Mouse (Mus musculus) thymus, adult 2 months (tissue): ENCODE data around the gene Sgsh. TPM values are rescaled to one million over a fixed set of nuclear protein-coding genes. Genes with fewer than 3 reads are reported as not detected.

Experiments
- DNase-seq: peaks from one replicate; pipeline ENCODE4 v3.0.0; 2021
- H3K27ac ChIP-seq: fragments of 200-500 bp; 2 replicates; pipeline ENCODE4 v1.5.1; 2012; ENCODE audit warnings: low read length, control low read depth; ENCODE audit not compliant: control insufficient read depth, insufficient read depth
- H3K27me3 ChIP-seq: fragments of 200-500 bp; 2 replicates; pipeline ENCODE4 v1.6.1; 2012; ENCODE audit warnings: mild to moderate bottlenecking, low read length, moderate library complexity, mixed read lengths; ENCODE audit not compliant: control insufficient read depth, insufficient read depth
- H3K36me3 ChIP-seq: fragments of 200-500 bp; 2 replicates; pipeline ENCODE4 v1.6.1; 2012; ENCODE audit warnings: mild to moderate bottlenecking, low read length, moderate library complexity; ENCODE audit not compliant: control insufficient read depth, insufficient read depth
- H3K4me1 ChIP-seq: fragments of 200-500 bp; replicated peaks from 2 replicates; pipeline ENCODE4 v1.6.1; 2012; ENCODE audit warnings: low read length; ENCODE audit not compliant: control insufficient read depth, insufficient read depth
- H3K4me3 ChIP-seq: fragments of 200-500 bp; 2 replicates; pipeline ENCODE4 v1.5.1; 2012; ENCODE audit warnings: mild to moderate bottlenecking, low read length, control low read depth, moderate library complexity; ENCODE audit not compliant: control insufficient read depth, insufficient read depth
- CTCF ChIP-seq: fragments of 200-500 bp; IDR thresholded peaks from 2 replicates; pipeline ENCODE4 v1.5.1; 2012; ENCODE audit warnings: mild to moderate bottlenecking, control low read depth, low read length, moderate library complexity, borderline replicate concordance; ENCODE audit not compliant: control insufficient read depth, poor library complexity, insufficient read depth; ENCODE audit errors: extremely low read depth
- POLR2A ChIP-seq: fragments of 200-500 bp; IDR thresholded peaks from 2 replicates; pipeline ENCODE4 v1.6.1; 2012; ENCODE audit warnings: mild to moderate bottlenecking, low read length, control low read depth, moderate library complexity; ENCODE audit not compliant: control insufficient read depth, poor library complexity, insufficient read depth; ENCODE audit errors: extremely low read depth
- WGBS: fragments of 180-500 bp; shearing (Covaris S2); methylation state at CpG from one replicate; pipeline ENCODE4 v1.1.7; 2018; 5-methylcytosine and 5-hydroxymethylcytosine counted together
- polyA plus RNA-seq: library from polyadenylated mRNA; depleted of rRNA; stranded (reverse); fragments of >200 nt; gene quantifications from 2 replicates; pipeline ENCODE4 v1.2.3, GENCODE M21; 2012; rRNA removed

Gene Sgsh
- polyA plus RNA-seq: 28.6 and 36.5 TPM in 2 replicates

DNA sequence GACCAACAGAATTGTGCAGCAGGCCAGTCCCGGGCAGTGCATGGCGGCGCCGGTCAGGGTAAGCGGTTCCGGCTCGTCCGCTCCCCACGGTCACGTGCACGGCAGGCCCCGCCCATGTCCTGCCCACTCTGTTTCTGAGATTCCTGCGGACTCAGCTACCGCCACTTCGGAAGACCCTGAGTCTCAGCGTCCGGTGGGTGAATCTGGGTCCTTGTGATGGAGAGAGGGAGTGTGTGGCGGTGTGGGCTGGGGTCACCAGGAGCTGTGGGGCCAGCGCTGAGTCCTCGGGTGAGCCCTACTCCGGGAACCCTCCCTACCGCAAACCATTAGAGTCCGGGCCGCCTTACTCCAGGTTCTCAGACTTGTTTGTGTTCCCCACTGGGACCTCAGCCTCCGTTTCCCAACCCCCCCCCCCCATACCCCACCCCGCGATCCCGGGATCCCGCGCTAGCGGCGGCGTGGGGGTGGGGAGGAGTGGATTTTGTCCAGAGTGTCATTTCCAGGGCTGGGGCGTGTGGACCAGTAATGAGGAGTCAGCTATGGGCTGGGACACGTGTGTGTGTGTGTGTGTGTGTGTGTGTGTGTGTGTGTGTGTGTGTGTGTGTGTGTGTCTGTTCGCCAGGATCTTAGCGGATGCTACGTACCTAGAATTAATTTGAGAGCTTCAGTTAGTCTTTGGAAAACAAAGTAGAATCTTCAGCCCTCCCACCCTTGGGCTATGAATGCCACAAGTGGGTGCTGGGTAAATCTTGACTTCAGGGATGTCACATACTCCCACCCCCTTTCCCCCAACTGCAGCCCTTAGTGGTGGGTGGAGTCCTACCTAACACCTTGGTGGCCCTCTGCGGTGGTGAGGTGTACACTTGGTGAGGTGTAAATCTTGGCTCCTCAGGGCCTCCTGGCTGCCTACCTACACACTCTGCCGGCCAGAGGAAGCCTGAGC lies at the start of gene Sgsh, which contains the start of gene Slc26a11:
Gene Sgsh, minus strand, starts transcription at position 94 of the 943 bp plus-strand sequence.
Gene Slc26a11, plus strand, starts transcription at position 115 of the 943 bp plus-strand sequence.
- peak; percentile 84 for DNase-seq
- Histone ChIP-seq H3K27ac (no peak within 1 kb of the TSS), H3K4me1 (peaks cover 30% of the 10 kb centered on the region), H3K27me3 (no peaks in the 10 kb centered on the region), H3K36me3 (no peaks in the 10 kb centered on the region), H3K4me3 (peak within 1 kb of the TSS; percentile 74)
- TF ChIP-seq POLR2A (no peak; the same call in 1 of the 2 replicates), CTCF (no peak)
- 3% methylated on average over 40 of the region's 40 CpGs for WGBS

DNA sequence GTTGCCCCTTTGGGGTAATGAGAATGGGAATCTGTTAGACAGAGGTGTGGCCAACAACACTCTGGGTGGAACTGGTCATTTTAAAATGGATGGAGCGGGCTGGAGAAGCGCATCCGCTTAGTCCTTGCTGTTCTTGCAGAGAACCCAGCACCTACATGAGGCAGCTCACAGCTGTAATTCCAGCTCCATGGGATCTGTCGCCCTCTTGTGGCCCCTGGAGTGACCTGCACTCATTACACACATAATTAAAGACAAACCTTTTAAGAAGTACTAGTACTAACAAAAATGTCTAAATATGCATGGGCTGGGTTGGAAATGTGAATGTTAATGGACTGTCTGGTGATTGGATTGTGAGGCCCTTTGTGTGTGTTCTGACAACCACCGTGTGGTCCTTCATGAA lies 49.3 kb upstream of the Sgsh start:
- TF ChIP-seq CTCF (peak; percentile 71; the same call in 1 of the 2 replicates), POLR2A (no peak)
- peaks cover 9% of the 10 kb centered on the region for H3K36me3 ChIP-seq

DNA sequence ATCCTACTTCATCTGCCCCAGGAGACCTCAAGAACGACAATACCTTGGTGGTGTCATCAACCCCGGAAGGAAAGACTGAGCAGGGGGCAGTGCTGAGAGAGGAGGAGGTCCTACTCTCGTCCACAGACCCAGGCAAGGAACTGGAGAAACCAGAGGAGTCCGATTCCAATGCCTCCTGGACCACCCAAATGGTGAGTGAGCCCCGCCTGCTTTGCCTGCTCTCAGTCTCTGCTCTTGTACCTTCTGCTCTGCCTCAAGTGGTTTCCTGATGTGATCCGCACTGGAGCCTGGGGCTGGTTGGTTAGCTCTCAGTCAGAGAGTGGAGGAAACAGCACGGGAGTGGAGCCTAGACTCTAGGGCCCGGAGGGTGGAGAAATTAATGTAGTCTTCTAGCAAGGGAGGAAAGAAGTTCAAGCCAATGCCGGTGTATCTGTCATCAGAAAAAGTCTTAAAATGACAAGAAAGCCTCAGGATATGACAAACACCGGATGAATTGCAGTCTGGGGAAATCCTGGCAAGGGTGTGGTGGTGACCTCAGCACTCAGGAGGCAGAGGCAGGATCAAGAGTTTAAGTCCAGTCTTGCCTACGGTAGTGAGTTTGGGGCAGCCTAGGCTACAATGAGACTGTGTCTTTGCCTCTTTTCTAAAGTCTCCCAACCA lies 47.3 kb upstream of the Sgsh start:
- WGBS: 95% methylated on average over 11 of the region's 11 CpGs
- no peaks in the 10 kb centered on the region for H3K27me3 ChIP-seq
- H3K4me3 ChIP-seq: no peak overlapping the region
- no peaks in the 10 kb centered on the region; the same call in 1 of the 2 replicates for H3K36me3 ChIP-seq
- DNase-seq: no peak
- no peaks in the 10 kb centered on the region for H3K4me1 ChIP-seq
- H3K27ac ChIP-seq: no peak overlapping the region
- no peak for TF ChIP-seq CTCF
- TF ChIP-seq POLR2A: no peak

More for the DNA sequence above, 49.3 kb upstream of the Sgsh start:
- no peak overlapping the region for H3K4me3 ChIP-seq
- no peak overlapping the region for H3K27ac ChIP-seq
- WGBS: 76% methylated on average over 5 of the region's 5 CpGs
- H3K4me1 ChIP-seq: no peaks in the 10 kb centered on the region
- H3K27me3 ChIP-seq: no peaks in the 10 kb centered on the region
- peak; percentile 67 for DNase-seq

DNA sequence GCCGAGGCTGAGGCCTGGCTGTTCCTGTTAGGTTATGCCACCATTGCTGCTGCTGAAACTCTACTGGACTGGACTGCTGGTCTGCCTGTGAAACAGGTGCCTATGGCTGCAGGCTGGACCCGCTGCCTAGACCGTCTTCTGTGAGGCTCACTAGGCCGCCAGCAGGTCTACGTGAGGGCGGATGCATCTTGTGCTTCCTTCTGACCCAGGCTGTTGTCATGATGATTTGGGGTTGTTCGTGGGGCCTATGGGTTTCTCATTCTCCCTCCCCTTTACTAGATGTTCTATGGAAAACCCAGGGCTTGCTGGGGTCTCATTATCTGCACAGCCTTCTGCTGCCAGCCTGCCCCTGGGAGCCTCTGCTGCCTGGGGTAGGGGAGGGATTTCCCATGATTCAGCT lies 41.1 kb upstream of the Sgsh start:
- DNase-seq: no peak
- no peaks in the 10 kb centered on the region for H3K36me3 ChIP-seq
- TF ChIP-seq POLR2A (no peak), CTCF (no peak)
- no peaks in the 10 kb centered on the region for H3K27me3 ChIP-seq
- WGBS: 92% methylated on average over 7 of the region's 7 CpGs
- no peak overlapping the region for H3K27ac ChIP-seq
- H3K4me1 ChIP-seq: peaks cover 40% of the 10 kb centered on the region
- no peak overlapping the region for H3K4me3 ChIP-seq

DNA sequence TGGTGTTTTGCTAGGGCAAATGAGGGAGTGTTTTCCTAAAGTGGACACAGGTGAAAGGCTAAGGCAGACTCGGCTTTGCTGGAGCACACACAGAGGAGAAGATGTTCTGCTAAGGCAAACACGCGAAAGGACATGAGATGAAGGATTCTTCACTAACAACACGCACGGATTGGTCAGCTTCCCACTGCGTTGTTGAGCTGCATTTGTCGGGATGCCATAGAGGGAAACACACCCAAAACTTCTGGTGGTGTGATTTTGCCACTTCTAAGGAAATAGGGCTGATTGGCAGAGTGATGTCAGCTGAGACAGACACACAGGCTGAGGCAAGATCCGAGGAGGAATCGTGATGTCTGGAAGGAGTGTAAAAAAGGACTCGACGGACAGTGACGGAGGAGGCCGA lies 40.6 kb upstream of the Sgsh start:
- H3K36me3 ChIP-seq: no peaks in the 10 kb centered on the region
- peaks cover 45% of the 10 kb centered on the region for H3K4me1 ChIP-seq
- H3K4me3 ChIP-seq: no peak overlapping the region
- no peaks in the 10 kb centered on the region for H3K27me3 ChIP-seq
- no peak for DNase-seq
- 82% methylated on average over 13 of the region's 13 CpGs for WGBS
- H3K27ac ChIP-seq: no peak overlapping the region
- no peak for TF ChIP-seq CTCF
- TF ChIP-seq POLR2A: no peak

DNA sequence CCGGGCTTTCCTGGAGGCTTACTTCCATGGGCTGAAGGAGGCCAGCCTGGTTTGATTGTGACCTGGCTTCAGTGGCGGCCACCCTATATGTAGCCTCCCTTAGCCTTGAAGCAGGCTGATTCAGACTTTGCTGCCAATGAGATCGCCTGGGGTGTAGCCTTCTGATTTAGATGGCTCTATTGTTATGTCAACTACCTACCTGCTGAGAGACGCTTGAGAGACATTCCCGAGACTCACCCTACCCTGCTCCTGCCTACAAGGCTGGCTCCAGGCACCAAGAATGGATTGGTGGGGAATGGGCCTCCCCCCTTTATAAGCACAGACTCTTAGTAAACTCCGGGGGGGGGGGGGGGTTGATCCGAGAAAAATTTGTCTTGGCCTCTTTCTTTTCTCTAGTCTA lies 40.1 kb upstream of the Sgsh start:
- peaks cover 47% of the 10 kb centered on the region for H3K4me1 ChIP-seq
- no peaks in the 10 kb centered on the region for H3K27me3 ChIP-seq
- 85% methylated on average over 7 of the region's 7 CpGs for WGBS
- H3K36me3 ChIP-seq: no peaks in the 10 kb centered on the region
- DNase-seq: no peak
- no peak overlapping the region for H3K4me3 ChIP-seq
- TF ChIP-seq POLR2A: no peak
- TF ChIP-seq CTCF: no peak
- H3K27ac ChIP-seq: no peak overlapping the region
